Mouse (Mus musculus) fat pad, adult 2 months (tissue): Measurements from ENCODE around the gene Atxn2.
"Not testable (repeated sequence)": the region's sequence is repeated elsewhere in the genome, so short reads cannot be mapped to it uniquely, and the experiment has no call there.

ENCODE experiments used
- DNase-seq: peaks from one replicate; pipeline ENCODE4 v3.0.0-alpha.2; 2011; ENCODE audit warnings: low read depth, low spot score; ENCODE audit errors: extremely low read depth

Atxn2 gene

DNA sequence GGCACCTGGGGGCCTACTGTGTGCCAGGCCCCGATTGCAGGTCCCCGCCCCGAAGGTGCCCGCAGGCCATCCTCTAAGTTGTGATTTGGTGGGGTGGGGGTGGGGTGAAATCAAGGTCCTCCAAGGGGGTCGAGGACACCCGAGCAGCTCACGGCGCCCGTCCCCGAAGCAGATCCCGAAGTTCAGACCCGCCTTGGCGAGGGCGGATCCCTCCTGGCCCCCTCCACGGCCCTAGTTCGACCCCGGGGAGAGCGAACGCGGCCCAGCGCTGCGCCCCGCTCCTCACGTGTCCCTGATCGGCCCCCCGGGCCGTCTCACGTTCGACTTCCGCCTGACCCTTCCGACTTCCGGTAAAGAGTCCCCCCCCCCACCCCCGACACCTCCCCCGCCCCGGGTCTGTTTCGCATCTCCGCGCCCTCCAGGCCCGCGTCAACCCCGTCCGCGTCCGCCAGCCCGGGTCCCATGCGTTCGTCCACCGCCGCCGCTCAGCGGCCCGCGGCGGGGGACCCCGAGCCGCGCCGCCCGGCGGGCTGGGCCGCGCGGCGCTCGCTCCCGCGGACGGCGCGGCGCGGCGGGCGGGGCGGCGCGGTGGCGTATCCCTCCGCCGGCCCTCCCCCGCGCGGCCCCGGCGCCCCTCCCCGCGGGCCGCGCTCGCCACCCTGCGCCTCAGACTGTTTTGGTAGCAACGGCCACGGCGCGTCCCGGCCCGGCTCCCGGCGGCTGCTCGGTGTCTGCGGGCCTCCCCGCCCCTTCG, at the start of gene Atxn2:
TSS of gene Atxn2 (plus strand) at position 164 of the 754 bp plus-strand sequence.
- DNase-seq: no peak

DNA sequence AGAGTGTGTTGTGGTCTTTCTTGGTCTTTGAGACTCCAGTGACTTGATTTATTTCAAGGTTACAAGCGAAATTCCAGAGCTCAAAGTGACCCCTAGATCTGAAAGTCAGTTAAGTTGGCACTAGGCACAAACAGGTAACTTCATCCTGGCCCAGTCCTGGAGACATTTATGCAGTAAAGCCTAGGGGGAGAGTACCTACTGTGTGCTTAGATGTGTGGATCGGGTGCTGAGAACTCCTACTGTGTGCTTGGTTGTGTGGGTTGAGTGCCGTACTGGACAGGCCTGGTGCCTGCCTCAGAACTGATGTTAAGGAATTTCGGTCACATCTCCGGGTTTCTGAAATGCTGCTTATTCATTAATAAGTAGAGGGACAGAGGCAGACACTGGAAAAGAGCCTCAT, 49.6 kb upstream of the Atxn2 start:
- no peak for DNase-seq

DNA sequence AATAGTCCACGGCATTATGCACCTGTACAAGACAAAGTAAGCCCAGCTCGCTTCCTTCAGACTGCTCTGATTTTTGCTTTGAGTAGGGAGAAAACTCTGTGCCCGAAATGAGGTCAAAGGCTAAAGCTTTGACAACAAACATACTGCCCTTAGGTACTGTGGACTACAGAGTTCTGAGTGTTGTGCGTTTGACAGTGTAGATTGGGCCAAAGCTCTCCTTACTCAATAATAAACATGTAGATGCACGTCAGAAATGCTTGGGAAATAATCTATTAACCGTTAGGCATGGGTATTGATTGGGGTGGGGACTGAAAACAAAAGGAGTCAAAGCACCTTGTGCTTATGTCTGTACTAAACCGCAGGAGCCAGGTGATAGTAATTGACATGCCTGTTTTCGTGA, 47.7 kb upstream of the Atxn2 start:
- no peak for DNase-seq

DNA sequence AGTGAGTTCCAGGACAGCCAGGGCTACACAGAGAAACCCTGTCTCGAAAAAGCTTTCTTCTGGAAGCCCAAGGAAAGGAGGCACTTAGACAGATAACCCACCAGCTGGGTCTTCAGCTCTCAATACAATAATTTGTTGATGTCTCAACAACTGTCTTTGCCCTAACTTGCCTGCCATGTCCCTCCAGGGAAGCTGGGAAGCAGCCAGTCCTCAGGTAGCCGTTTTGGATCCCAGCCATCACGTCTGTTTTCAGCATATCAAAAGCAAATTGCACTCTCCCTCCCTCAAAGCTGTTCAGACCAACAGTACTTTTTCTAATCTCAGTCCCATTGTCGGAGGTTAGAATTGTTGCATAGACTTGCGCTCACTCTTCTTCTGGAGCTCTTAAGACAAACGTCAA, 47.1 kb upstream of the Atxn2 start:
- no peak for DNase-seq

DNA sequence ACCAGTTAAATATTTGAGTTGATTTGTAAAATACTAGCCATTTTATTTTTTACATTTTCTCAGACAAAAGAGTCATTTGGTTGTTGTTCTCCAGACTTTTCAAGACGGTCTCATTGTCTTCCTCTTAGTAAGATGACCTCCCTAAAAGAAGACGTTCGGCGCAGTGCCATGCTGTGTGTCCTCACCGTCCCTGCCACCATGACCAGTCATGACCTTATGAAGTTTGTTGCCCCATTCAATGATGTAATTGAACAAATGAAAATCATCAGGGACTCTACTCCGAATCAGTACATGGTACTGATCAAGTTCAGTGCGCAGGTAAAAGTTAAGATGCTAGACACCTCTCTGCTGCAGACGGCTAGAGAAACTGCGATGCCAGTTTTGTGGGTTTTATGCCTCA, 46.2 kb upstream of the Atxn2 start:
- DNase-seq: no peak

DNA sequence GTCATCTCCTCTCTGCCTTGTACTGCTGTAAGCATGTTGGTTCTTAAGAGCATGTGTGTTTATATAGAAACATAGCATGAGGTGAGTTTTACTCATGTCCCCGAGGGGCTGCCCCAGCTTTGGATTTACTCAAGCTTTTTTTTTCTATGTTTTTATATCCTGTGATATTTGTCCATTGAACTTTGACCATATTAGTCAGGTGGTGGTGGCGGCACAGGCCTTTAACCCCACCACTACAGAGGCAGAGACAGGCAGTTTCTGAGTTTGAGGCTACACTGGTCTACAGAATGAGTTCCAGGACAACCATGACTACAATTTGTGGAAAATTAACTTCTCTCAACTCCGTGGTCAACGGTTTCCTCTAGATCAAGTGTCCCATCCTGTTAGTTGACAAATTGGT, 44.1 kb upstream of the Atxn2 start:
- DNase-seq: no peak

DNA sequence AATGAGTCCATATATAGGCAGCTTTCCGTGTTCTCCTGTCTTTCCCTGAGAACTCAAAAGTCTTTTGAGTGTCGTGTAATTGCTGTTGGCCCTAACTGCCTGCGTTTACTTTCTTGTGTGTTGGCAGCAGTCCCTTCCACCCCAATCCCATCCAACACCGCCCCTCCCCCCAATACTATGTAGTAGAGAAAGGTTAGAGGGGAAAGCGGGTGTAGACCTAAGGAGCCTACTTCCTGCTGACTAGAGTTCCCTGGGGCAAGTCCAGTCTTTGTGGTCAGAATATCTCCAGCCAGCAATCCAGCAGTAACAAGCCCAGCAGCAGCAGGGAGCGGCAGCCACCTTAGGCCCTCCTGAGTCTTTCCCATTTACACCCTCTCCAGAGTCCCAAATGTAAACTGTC, 42.7 kb upstream of the Atxn2 start:
- no peak for DNase-seq

DNA sequence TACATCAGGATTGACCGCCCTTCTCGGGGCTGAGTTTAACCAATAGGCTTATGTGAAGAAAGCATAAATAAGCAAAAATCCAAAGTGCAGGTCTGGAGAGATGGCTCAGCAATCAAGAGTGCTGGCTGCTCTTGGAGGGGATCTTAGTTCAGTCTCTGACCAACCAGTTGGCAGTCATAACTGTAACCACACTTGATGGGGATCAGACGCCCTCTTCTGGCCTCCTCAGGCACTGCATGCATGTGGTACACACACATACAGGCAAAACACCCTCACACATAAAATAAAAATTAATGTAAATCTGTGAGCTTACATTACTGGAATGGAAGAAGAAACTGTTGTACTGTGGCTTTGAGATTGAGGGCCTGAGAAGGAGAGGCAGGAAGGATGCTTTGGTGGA, 40.7 kb upstream of the Atxn2 start:
- no peak for DNase-seq

DNA sequence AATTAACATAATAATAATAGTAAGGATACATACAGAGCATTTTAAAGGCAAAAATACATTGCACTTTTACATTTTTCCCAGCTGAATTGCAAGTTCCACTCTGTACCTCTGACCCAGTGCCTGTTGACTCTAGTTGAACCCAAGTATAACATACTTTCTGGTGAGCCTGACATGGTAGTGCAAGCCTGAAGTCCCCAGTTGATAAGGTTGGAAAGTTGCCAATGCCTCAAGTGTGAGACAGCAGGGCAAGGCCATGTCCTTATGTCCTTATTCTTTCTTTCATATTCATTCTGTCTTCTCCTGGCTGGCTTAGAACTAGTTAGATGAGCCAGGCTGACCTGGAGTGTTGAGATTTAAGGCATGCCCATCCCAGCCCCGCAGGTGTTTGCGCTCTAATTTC, 28.9 kb upstream of the Atxn2 start:
- no peak for DNase-seq

DNA sequence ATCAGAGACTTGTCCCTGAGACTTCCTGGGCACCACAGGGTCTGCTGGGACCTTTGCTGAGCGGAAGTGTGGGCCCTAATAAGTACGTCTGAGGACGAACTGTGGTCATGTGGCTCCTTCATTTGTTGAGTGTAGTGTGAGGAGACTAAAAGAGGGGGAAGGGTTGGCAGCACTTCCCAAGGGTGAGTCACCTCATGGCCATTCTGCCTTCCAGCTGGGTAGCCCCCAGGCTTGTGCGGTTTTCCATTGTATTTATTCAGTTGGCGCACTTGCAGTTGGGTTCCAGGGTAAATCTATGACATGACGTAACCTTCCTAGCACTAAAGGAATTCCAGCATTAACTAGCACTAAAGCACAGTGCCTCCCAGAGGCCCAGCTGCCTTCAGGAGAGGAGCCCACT, 25.6 kb upstream of the Atxn2 start:
- no peak for DNase-seq

DNA sequence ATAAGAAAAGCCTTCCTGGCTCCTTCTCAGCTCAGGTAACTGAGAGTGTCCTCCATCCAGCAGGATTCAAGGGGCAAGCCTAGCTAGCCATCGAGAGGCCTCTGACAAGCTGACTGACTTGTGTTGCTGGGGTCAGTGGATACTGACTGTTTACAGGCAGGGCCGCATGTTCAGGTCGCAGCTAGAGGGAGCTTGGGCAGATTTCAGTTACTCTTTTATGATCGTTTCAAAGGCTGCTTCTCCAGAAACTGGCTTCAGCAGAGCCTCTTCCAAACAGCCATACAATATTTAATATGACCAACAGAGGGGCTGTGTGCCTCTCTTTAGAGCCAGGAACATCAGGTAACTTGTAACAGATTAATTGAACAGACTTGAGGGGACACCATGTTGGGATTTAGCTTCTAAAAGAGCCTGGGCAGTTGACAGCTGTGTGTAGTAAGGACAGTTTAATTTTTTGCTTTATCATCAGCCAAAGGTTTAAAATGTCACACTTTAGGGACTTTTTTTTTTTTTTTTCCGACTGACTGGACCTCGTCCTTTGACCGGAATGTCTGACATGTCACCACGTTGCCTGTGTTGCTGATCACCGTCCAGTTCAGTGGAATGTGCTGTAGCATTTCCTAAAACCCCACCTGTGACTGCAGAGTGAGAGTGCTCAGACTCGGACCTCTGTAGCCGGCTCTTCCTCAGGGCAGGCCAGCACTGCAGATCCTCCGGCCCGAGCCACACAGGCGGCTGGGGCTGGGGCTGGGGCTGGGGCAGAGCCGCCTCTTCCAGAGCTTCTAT, 24.8 kb upstream of the Atxn2 start:
- DNase-seq: no peak

DNA sequence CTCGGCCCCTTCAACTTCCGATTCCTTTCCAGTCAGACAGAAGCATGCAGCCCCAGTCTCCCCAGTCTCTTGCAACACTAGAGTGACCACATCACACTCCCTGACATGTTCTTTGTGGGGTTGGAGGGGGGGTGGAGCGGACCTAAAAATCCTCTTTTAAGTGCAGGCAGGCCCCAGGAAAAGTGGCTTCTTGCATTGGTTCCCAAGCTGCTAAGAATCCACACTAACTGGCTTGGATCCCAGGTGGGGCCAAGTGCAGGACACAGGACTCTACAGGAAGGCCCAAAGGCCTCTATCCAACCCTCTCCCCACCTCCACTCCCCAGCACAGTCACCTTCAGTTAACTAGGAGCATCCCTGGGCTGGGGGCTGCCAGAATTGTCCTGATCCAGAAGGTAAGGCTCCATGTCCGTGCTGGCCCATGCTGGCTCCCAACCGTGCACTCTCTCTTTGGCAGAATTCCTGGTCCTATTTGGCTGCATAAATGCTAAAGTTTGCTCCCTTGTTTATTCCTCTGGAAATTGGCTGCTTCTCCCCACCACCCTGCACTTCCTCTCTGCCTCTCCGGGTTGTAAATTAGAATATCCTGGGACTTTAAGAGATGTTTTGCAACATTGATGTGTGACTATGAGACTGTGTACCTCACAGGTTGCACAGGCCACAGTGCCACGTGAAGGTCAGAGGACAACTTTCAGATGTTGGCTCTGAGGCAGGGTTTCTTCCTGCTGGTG, 20.5 kb upstream of the Atxn2 start:
- DNase-seq: no peak

DNA sequence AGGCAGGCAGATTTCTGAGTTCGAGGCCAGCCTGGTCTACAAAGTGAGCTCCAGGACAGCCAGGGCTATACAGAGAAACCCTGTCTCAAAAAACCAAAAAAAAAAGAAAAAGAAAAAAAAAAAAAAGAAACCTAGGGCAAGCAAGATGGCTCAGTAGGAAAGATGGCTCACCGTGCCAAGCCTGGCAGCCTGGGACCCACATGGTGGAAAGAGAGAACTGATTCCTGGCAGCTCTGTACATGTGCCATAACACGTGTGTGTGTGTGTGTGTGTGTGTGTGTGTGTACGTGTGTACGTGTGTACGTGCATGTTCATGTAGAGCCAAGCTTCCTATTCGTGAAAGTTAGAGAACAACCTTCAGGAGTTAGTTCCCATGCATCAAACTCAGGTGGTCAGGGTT, 19.7 kb upstream of the Atxn2 start:
- not testable (repeated sequence) for DNase-seq

DNA sequence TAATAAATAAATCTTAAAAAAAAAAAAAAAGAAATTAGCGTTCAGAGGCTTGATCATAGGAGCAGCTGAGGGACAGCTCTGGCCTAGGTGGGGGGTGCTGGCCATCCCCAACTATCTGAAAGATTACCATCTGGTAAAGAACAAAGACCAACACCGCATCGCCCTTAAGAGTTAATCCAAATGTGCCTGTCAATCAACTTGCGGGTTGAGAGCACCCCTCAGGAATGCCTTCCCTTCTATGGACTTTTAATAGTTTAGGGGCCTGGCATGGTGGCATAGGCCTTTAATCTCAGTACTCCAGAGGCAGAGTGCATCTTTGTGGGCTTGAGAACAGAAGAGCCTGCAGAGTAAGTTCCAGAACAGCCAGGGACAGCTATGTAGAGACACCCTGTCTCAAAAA, 18.2 kb upstream of the Atxn2 start:
- no peak for DNase-seq

DNA sequence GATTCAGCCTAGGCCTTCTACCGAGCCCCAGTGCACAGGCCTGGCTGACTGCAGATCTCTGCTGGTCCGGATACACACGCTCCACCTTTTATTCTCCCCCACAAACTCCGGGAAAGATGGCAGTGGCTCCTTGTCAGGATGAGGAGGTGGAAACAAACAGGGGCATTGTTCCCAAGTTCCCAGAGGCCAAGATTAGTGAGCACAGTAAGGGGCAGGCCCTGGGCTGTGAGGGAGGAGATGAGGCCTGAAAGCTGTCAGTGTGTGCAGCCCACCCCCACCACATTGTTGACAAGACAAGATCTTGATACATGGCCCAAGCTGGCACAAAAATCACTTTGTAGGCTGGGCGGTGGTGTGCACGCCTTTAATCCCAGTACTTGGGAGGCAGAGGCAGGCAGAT, 14.4 kb upstream of the Atxn2 start:
- no peak for DNase-seq

DNA sequence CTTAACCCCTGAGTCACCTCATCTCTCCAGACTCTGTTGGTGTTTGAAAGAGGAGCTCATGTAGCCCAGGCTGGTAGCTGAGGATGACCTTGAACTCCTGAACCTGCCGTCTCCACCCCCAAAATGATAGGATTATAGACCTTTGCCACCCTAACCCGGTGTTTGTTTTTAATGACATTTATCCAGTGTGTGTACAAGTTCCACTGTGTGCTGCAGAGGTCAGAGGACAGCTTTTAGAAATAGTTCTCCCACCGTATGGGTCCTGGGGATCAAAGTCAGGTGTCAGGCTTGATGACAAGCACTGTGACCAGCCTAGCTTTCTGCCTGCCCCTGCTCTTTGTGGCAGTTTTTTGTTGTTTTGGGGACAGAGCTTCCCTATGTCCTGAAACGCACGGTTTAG, 11.2 kb upstream of the Atxn2 start:
- no peak for DNase-seq

DNA sequence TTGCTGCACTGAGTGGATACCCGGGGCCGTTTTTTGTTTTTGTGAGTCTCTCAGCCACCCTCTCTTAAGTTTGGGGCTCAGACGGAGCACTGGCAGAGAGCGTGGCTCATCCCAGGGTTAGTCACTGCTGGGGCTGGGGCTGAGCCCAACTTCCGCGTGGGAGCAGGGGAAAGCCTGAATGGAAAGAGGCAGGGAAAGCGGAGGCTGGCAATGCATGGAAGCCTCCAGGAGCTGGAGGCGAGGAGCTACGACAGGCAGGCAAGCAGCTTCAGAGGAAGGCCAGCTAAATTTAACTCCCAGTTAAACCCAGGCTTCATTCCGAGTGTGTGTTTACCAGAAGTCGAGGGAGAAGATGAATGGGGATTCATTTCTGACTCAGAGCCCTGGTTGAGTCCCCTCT, 10.6 kb upstream of the Atxn2 start:
- DNase-seq: no peak

DNA sequence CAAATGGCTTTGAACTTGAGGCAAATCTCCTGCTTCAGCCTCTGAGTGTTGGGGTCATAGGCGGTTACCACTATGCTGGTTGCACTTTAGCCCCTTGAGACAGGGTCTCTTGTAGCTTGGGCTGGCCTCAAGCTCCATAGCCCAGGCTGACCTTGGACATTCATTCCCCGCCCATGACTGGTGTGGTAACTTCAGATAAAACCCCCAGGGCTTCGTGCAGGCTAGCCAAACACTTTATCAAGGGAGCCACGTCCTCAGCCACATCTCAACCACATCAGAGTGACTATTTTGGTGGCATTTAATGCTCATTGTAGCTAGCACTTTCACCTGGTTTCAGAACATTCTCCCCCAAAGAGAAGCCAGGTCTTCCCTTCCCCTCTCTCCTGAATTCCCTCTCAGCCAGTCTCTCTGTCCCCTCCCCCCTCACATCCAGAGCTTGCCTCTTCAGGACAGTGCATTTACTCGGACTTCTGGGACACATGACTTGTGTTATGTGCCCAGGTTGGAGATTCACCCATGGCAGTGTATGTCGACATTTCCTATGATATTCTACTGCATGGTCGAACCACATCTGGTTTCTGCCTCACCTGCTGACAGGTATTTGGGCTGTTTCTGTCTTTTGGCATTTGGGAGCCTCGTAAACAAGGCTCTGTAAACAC, 9.9 kb upstream of the Atxn2 start:
- no peak for DNase-seq

DNA sequence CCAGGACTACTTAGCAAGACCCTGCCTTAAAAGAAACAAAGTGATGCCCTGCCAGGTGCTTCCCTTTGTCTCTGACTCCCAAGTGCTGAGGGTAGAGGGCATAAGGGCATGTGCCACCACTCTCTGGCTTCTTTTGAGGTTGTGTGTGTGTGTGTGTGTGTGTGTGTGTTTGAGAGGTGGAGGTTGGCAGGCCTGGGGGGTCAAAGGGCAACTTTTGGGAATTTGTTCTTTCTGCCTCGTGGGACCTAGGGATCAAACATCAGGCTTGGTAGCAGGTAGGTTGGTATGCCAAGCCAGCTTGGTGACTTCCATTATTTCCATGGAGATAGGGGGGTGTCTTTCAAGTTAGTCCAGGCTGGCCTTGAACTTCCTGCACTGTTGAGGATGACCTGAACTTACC, 7.8 kb upstream of the Atxn2 start:
- no peak for DNase-seq

DNA sequence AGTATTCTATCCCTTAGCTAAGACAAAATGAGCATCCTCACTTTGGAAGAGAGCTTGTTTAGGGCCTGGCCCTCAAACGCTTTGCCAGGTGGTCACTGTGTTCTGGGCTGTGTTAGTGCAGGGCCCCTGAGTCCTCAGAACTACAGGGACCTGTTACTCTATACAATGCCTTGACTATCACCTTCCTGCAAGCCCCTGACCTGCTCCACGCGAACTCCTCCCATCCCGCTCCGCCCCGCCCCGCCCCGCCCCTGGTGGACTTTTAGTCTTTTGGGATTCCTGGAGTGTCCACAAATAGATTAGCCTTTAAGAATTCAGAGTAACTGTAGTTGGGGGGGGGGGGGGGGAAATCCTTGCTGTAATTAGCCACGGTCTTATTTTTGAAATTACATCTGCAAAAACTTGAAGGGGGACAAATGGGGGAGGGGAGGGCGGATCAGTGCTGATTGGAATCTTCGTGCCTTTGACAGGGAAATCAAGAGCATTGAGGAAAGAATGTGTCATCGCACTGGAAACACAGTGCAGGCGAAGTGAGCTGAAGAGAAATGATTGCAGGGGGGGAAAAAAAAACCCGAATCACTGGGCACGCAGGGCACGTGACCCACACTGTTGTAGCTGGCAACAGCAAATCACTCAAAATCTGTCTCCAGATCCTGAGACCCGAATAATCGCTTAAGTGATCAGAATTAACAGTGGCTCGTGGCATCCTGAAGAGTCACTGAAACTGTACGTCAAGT, 6.5 kb upstream of the Atxn2 start:
- no peak for DNase-seq

DNA sequence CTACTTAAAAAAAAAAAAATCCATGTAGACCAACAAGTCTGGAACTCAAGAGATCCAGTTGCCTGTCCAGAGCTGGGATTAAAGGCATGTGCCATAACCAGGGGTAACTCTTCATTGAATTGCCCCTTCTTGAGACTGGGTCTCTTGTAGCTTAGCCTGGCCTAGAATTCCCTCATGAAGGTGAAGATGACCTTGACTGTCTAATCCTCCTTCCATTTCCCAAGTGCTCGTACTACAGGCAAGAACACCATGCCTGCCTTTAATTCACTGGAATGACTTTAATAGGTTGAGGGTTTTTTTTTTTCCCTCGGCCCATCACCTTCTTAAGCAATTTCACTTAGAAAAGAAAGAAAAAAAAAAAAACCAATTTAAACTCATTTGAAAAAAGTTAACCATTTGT, 735 bp upstream of the Atxn2 start:
- DNase-seq: no peak
